Mouse (Mus musculus) lung, postnatal 0 days (tissue): ENCODE results near the gene Scube3. TPM values are rescaled to one million over a fixed set of nuclear protein-coding genes. Genes with fewer than 3 reads are reported as not detected.

Experiments
- ATAC-seq: fragments of 200-750 bp; cut with Nextera tagmentation; 2 replicates; pipeline ENCODE4 v1.8.0; 2017; ENCODE audit warnings: moderate library complexity
- DNase-seq: peaks from one replicate; pipeline ENCODE4 v3.0.0-alpha.2; 2016; ENCODE audit warnings: low spot score
- H3K27ac ChIP-seq: fragments of 300-500 bp; sonication (generic); 2 replicates; pipeline ENCODE4 v1.5.1; 2014; ENCODE audit warnings: antibody characterized with exemption, mild to moderate bottlenecking, low read length, mixed read lengths
- H3K27me3 ChIP-seq: fragments of 300-500 bp; sonication (generic); replicated peaks from 2 replicates; pipeline ENCODE4 v1.6.1; 2014; ENCODE audit warnings: low read length, mixed read lengths; ENCODE audit not compliant: insufficient read depth
- H3K36me3 ChIP-seq: fragments of 300-500 bp; sonication (generic); 2 replicates; pipeline ENCODE4 v1.6.1; 2014; ENCODE audit warnings: low read length, mixed read lengths; ENCODE audit not compliant: insufficient read depth
- H3K4me1 ChIP-seq: fragments of 300-500 bp; sonication (generic); 2 replicates; pipeline ENCODE4 v1.6.1; 2014; ENCODE audit warnings: antibody characterized with exemption, low read depth, low read length, mixed read lengths; ENCODE audit not compliant: insufficient read depth
- H3K4me2 ChIP-seq: fragments of 300-500 bp; sonication (generic); replicated peaks from 2 replicates; pipeline ENCODE4 v1.6.1; 2014; ENCODE audit warnings: low read depth, mild to moderate bottlenecking, low read length, moderate library complexity, mixed read lengths
- H3K4me3 ChIP-seq: fragments of 300-500 bp; sonication (generic); 2 replicates; pipeline ENCODE4 v1.5.1; 2014; ENCODE audit warnings: low read depth, low read length
- H3K9ac ChIP-seq: fragments of 300-500 bp; sonication (generic); replicated peaks from 2 replicates; pipeline ENCODE4 v1.6.1; 2014; ENCODE audit warnings: low read depth, mild to moderate bottlenecking
- H3K9me3 ChIP-seq: fragments of 300-500 bp; sonication (generic); 2 replicates; pipeline ENCODE4 v1.6.1; 2016; ENCODE audit warnings: low read length, mixed read lengths
- CTCF ChIP-seq: IDR thresholded peaks from 2 replicates; pipeline ENCODE4 v1.5.1; 2016; ENCODE audit warnings: antibody characterized with exemption, mild to moderate bottlenecking
- EP300 ChIP-seq: IDR thresholded peaks from 2 replicates; pipeline ENCODE4 v1.6.1; 2016; ENCODE audit warnings: antibody characterized with exemption, mild to moderate bottlenecking, control low read depth
- WGBS: fragments of 180-500 bp; shearing (Covaris S2); extraction: QIAGEN DNeasy Blood & Tissue Kit; methylation state at CpG from one replicate; pipeline ENCODE4 v1.1.7; 2014; 5-methylcytosine and 5-hydroxymethylcytosine counted together
- polyA plus RNA-seq: library from polyadenylated mRNA; unstranded; fragments of >200 nt; fragmentation: Nextera tagmentation; extraction: Ambion mirVana; gene quantifications from 2 replicates; pipeline ENCODE4 v1.2.1, GENCODE M21; 2015

Scube3 gene
- polyA plus RNA-seq, 1 experiment from 2014 or later, result 0.30 TPM

DNA sequence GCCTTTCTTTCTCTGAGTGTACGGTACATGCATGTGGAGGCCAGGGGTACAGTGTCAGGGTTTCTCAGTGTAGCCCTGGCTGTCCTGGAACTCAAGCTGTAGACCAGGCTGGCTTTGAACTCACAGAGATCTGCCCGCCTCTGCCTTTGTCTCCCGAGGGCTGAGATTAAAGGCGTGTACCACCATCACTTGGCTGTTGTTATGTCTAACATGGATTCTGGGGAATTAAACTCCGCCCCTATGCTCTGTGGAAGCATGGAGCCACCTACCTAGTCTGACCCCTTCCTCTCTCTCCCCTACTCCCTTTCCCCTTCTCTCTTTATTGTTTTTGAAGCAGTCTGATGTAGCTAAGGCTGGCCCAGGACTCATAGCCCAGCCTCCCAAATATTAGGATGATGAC, 12.1 kb upstream of the Scube3 start:
- Histone ChIP-seq H3K36me3 (no peaks in the 10 kb centered on the region), H3K27me3 (no peaks in the 10 kb centered on the region), H3K4me2 (no peak overlapping the region), H3K9me3 (no peaks in the 10 kb centered on the region), H3K27ac (no peak overlapping the region), H3K4me1 (no peaks in the 10 kb centered on the region), H3K4me3 (no peak overlapping the region), H3K9ac (no peak overlapping the region)
- DNase-seq, result no peak
- WGBS, result 91% methylated on average over 5 of the region's 5 CpGs
- ATAC-seq, result no peak
- TF ChIP-seq CTCF (no peak), EP300 (no peak)

DNA sequence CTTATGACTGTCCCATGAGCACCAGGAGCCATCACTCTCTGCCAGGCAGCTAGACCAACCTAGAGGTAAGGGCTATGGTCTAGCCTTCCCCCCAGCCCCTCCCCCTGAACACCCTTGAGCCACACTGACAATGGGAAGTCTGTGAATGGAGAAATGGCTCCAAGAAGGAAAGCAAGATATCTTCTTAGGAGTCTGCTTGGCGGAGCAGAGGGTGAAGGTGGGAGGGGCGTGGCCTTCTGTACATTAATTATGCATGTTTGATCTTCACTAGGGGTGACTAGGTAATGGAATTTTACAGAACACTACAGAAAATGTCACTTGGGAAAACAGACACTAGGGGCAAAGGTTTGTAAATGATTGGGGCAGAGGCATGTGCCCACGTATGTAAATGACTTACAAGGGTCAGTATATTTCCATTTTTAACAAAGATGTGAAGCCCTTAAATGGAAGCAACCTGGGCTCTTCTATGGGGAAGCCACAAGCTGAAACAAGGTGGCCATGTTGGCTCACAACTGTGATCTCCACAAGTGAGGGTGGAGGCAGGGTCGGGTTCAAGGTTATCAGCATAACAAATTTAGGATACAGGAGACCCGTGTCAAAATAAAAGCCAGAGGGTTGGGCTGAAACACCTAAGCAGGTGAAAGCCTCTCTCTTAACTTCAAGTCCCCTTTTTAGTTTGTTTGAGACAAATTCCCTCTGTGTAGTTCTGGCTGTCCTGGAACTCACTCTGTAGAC, 11.4 kb upstream of the Scube3 start:
- Histone ChIP-seq H3K27ac (no peak overlapping the region), H3K4me1 (no peaks in the 10 kb centered on the region), H3K27me3 (no peaks in the 10 kb centered on the region), H3K9ac (no peak overlapping the region), H3K36me3 (no peaks in the 10 kb centered on the region), H3K4me3 (no peak overlapping the region), H3K9me3 (no peaks in the 10 kb centered on the region), H3K4me2 (no peak overlapping the region)
- no peak for DNase-seq
- TF ChIP-seq EP300 (no peak), CTCF (no peak)
- WGBS, result 52% methylated on average over 5 of the region's 5 CpGs
- no peak for ATAC-seq

DNA sequence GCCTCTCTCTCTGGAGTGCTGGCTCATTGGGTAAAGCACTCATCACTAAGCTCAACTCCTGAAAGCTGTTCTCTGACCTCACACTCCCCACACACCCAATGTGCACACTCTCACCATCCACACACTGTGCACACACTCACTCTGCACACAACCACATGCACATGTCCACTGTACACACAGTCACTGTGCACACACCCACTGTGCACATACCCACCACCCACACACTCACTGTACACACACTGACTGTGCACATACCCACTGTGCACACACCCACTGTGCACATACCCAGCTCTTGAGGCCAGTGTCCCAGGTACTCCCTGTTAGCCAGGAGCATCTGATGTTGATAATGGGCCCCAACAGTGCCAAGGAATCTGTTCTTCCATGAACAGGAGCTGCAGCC, 10.8 kb upstream of the Scube3 start:
- Histone ChIP-seq H3K4me1 (no peaks in the 10 kb centered on the region), H3K4me3 (no peak overlapping the region), H3K9ac (no peak overlapping the region), H3K27me3 (no peaks in the 10 kb centered on the region), H3K9me3 (no peaks in the 10 kb centered on the region), H3K36me3 (no peaks in the 10 kb centered on the region), H3K4me2 (no peak overlapping the region), H3K27ac (no peak overlapping the region)
- no peak for TF ChIP-seq CTCF
- no peak for TF ChIP-seq EP300
- ATAC-seq, result no peak
- DNase-seq, result no peak

DNA sequence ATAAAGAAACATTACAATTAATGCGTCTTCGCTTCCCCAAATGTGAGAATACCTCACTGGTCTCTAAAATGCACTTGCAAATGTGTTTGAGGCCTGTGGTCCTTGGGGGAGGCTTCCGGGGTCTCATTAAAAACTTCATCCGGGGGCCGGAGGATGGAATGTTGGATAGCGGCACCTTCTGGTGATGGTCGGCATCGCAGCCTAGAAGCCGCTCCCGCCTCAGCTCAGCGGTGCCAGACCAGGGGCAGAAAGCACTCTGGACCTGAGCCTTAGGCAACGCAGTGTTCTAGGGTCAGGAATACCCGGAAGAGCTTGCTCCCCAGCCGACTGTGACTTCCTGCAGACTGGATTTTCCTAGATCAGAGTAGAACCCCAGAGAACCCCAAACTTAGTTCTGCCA, 8.7 kb upstream of the Scube3 start:
- TF ChIP-seq EP300 (no peak), CTCF (peak; percentile 77)
- DNase-seq (peak; percentile 56), ATAC-seq (no peak; the same call in 1 of the 2 replicates)
- Histone ChIP-seq H3K4me2 (no peak overlapping the region), H3K4me1 (no peaks in the 10 kb centered on the region), H3K27me3 (no peaks in the 10 kb centered on the region), H3K27ac (no peak overlapping the region), H3K4me3 (no peak overlapping the region), H3K9me3 (no peaks in the 10 kb centered on the region), H3K9ac (no peak overlapping the region), H3K36me3 (no peaks in the 10 kb centered on the region)
- WGBS, result 6% methylated on average over 14 of the region's 14 CpGs

DNA sequence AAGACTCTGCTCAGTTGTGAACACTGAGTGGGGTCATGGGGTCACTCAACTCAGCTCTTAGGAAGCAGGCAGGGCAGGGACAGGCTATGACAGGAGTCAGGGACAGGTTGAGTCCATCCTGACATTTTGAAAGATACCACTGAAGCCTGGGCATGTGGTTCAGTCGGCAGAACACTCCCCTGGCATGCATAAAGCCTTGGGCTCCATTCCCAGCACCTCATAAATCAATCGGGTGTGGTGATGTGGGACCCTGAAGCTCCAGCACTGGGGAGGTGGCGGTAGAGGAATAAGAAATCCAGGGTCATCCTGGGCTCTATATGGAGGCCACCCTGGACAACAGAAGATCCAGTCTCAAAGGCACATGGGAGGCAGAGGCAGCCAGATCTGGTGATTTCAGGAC, 6.4 kb upstream of the Scube3 start:
- H3K9ac ChIP-seq, result no peak overlapping the region
- no peak for TF ChIP-seq CTCF
- H3K36me3 ChIP-seq, result no peaks in the 10 kb centered on the region
- no peak for ATAC-seq
- no peak overlapping the region for H3K4me2 ChIP-seq
- peaks cover under 1% of the 10 kb centered on the region; the same call in 1 of the 2 replicates for H3K27me3 ChIP-seq
- no peak for DNase-seq
- WGBS, result 69% methylated on average over 3 of the region's 3 CpGs
- no peaks in the 10 kb centered on the region for H3K4me1 ChIP-seq
- no peak overlapping the region for H3K4me3 ChIP-seq
- H3K27ac ChIP-seq, result no peak overlapping the region
- H3K9me3 ChIP-seq, result no peaks in the 10 kb centered on the region

DNA sequence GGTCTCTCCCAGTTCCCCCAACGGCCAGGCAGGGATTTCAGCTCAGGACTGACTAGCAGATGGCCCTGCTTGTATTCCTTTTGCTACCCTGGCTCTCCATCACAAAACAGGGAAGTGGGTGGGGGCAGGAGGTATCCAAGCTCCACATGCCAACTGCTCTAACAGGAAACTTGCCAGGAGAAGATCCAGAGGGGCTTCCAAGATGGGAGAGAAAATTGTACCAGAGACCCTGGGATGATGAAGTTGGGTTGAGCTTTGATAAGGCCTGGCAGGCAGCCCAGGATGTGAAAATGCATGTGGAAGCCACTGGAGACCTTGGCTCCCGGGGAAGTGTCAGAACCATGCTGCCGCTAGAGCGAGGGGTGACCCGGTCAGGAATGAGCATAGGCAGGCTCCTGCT, 5.7 kb upstream of the Scube3 start:
- ATAC-seq (no peak), DNase-seq (no peak)
- Histone ChIP-seq H3K27me3 (peaks cover 8% of the 10 kb centered on the region; the same call in 1 of the 2 replicates), H3K4me3 (no peak overlapping the region), H3K9me3 (no peaks in the 10 kb centered on the region), H3K4me2 (no peak overlapping the region), H3K9ac (no peak overlapping the region), H3K4me1 (no peaks in the 10 kb centered on the region), H3K36me3 (no peaks in the 10 kb centered on the region), H3K27ac (no peak overlapping the region)
- WGBS, result 36% methylated on average over 5 of the region's 5 CpGs
- no peak for TF ChIP-seq CTCF
- no peak for TF ChIP-seq EP300

DNA sequence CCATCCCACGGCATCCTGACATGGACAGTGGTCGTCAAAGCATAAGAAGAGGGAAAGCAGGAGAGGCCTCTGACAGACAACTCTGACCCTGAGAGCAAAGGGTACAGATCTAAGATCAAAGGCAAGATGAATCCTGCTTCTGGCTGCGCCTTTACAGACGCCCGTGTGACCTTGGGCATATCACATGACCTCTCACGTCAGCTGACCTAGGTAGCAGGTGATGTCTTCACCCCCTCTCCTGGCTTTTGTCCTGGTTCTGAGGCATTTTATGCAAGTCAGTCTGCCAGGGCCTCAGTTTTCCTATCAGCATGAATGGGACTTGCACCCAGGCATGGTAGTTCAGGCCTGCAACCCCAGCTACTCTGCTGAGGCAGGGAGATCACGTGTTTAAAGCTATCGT, 3.9 kb upstream of the Scube3 start:
- WGBS, result 85% methylated on average over 8 of the region's 8 CpGs
- Histone ChIP-seq H3K27ac (no peak overlapping the region), H3K4me2 (no peak overlapping the region), H3K9me3 (no peaks in the 10 kb centered on the region), H3K4me1 (peaks cover 4% of the 10 kb centered on the region; the same call in 1 of the 2 replicates), H3K9ac (no peak overlapping the region), H3K36me3 (no peaks in the 10 kb centered on the region), H3K4me3 (no peak overlapping the region), H3K27me3 (peaks cover 22% of the 10 kb centered on the region)
- ATAC-seq (no peak), DNase-seq (no peak)
- TF ChIP-seq EP300, result no peak
- no peak for TF ChIP-seq CTCF
